Mouse (Mus musculus): ENCODE data around the gene Gapvd1.

GRCm38 (mm10) chr2:34748479-34748878 lies 6.6 kb downstream of the Gapvd1 start:
- TF ChIP-seq GATA1 (IDR thresholded peaks at IDR 0.05; ENCODE audit: low read depth, low read length) (no peak), CTCF (IDR thresholded peaks at IDR 0.05 in 2 of 3, conservative IDR thresholded peaks at IDR 0.05 in 1 of 3; ENCODE audit: control insufficient read depth in 1 of 3, insufficient read depth in 1 of 3, low read depth in 2 of 3, low read length in 3 of 3, poor library complexity in 1 of 3, severe bottlenecking in 1 of 3) (no peak), POLR2A (IDR thresholded peaks at IDR 0.05; ENCODE audit: control insufficient read depth in 1 of 2, insufficient read depth in 1 of 2, low read depth in 1 of 2, low read length in 2 of 2, poor library complexity in 1 of 2) (no peak), KAT2A (conservative IDR thresholded peaks at IDR 0.05; ENCODE audit: low read depth, low read length) (no peak), TCF12 (IDR thresholded peaks at IDR 0.05; ENCODE audit: low read depth, low read length) (no peak), EP300 (IDR thresholded peaks at IDR 0.05; ENCODE audit: low read depth in 1 of 2, low read length in 2 of 2) (no peak), RCOR1 (IDR thresholded peaks at IDR 0.05; ENCODE audit: low read depth, low read length) (no peak), MAX (IDR thresholded peaks at IDR 0.05; ENCODE audit: low read length) (no peak)

All from MEL (cell line).